Comparison of ENCODE assay signal across 10 mouse cellular contexts in genomic region chr12:56275556-56276242, GRCm38 (mm10).
A peak's percentile ranks its signal among the peaks of the same experiment; 100 is the strongest.
DNase-seq lines count a peak whose midpoint lies in the region; ATAC-seq lines count a peak whose summit lies in the region.
"Had no signal": no experiment of that assay in that cellular context is flagged by ENCODE, and none has a peak within 500 bp of the region (broad histone marks: within the 10 kb centered on the region; RNA-seq: fewer than 3 reads in every experiment).

No protein-coding gene starts in this region.

- no peak overlapping the region for H3K27ac ChIP-seq in heart, embryonic 12.5 days (ENCODE audit: poor library complexity, severe bottlenecking)
- H3K27ac ChIP-seq in midbrain, embryonic 16.5 days (ENCODE audit: low read length) = no peak overlapping the region
- no peak overlapping the region for H3K27ac ChIP-seq in forebrain, embryonic 14.5 days (ENCODE audit: low read depth, low read length)
- H3K27ac ChIP-seq: embryonic facial prominence, embryonic 15.5 days had no signal

- no peaks in the 10 kb centered on the region for H3K4me1 ChIP-seq in heart, embryonic 12.5 days (replicated peaks)
- H3K4me1 ChIP-seq in midbrain, embryonic 16.5 days (ENCODE audit: control insufficient read depth, insufficient read depth, low read length) = peaks cover 5% of the 10 kb centered on the region; the same call in 1 of the 2 replicates
- H3K4me1 ChIP-seq in forebrain, embryonic 14.5 days (ENCODE audit: control insufficient read depth, insufficient read depth, low read length) = no peaks in the 10 kb centered on the region
- H3K4me1 ChIP-seq: embryonic facial prominence, embryonic 15.5 days had no signal

- H3K9ac ChIP-seq in heart, embryonic 12.5 days = no peak overlapping the region
- peak overlapping the region; percentile 17; the same call in 1 of the 2 replicates for H3K9ac ChIP-seq in midbrain, embryonic 16.5 days (ENCODE audit: low read depth, low read length)
- no peak overlapping the region for H3K9ac ChIP-seq in forebrain, embryonic 14.5 days (ENCODE audit: low read length)
- H3K9ac ChIP-seq: embryonic facial prominence, embryonic 15.5 days had no signal

- no peak overlapping the region for H3K4me3 ChIP-seq in heart, embryonic 12.5 days
- H3K4me3 ChIP-seq in midbrain, embryonic 16.5 days (ENCODE audit: low read depth, low read length) = no peak overlapping the region
- H3K4me3 ChIP-seq in forebrain, embryonic 14.5 days (ENCODE audit: low read depth, low read length) = no peak overlapping the region
- H3K4me3 ChIP-seq: embryonic facial prominence, embryonic 15.5 days had no signal

- no peaks in the 10 kb centered on the region for H3K27me3 ChIP-seq in heart, embryonic 12.5 days (replicated peaks)
- no peaks in the 10 kb centered on the region for H3K27me3 ChIP-seq in midbrain, embryonic 16.5 days (ENCODE audit: control insufficient read depth, insufficient read depth, low read depth, low read length)
- no peaks in the 10 kb centered on the region for H3K27me3 ChIP-seq in forebrain, embryonic 14.5 days (replicated peaks; ENCODE audit: control insufficient read depth, insufficient read depth, low read length)
- H3K27me3 ChIP-seq: embryonic facial prominence, embryonic 15.5 days had no signal

- no peak for ATAC-seq in heart, embryonic 12.5 days (ENCODE audit: insufficient number of reproducible peaks, low FRiP score)
- peak; percentile 86 for ATAC-seq in midbrain, embryonic 16.5 days
- no peak for ATAC-seq in inflammation-experienced regulatory T-cells, adult 6 months
- no peak for ATAC-seq in forebrain, embryonic 14.5 days

- no peaks in the 10 kb centered on the region for H3K9me3 ChIP-seq in heart, embryonic 12.5 days (replicated peaks)
- no peaks in the 10 kb centered on the region for H3K9me3 ChIP-seq in midbrain, embryonic 16.5 days (replicated peaks; ENCODE audit: control insufficient read depth, low read length, poor library complexity, severe bottlenecking)
- no peaks in the 10 kb centered on the region for H3K9me3 ChIP-seq in forebrain, embryonic 14.5 days (replicated peaks; ENCODE audit: control insufficient read depth, low read length)
- H3K9me3 ChIP-seq: embryonic facial prominence, embryonic 15.5 days had no signal

- peak overlapping the region; percentile 6; the same call in 1 of the 2 replicates for H3K4me2 ChIP-seq in heart, embryonic 12.5 days
- peak overlapping the region; percentile 27 for H3K4me2 ChIP-seq in midbrain, embryonic 16.5 days (ENCODE audit: low read length)
- H3K4me2 ChIP-seq in forebrain, embryonic 14.5 days (ENCODE audit: low read length) = no peak overlapping the region
- H3K4me2 ChIP-seq: embryonic facial prominence, embryonic 15.5 days had no signal

- 58% methylated on average over 17 of the region's 17 CpGs for WGBS in heart, embryonic 12.5 days
- WGBS in midbrain, embryonic 16.5 days = 26% methylated on average over 17 of the region's 17 CpGs
- 33% methylated on average over 17 of the region's 17 CpGs for WGBS in forebrain, embryonic 14.5 days

- no peaks in the 10 kb centered on the region for H3K36me3 ChIP-seq in heart, embryonic 12.5 days
- H3K36me3 ChIP-seq in midbrain, embryonic 16.5 days (ENCODE audit: control insufficient read depth, insufficient read depth, low read length) = no peaks in the 10 kb centered on the region
- no peaks in the 10 kb centered on the region for H3K36me3 ChIP-seq in forebrain, embryonic 14.5 days (ENCODE audit: control insufficient read depth, insufficient read depth, low read length)
- H3K36me3 ChIP-seq: embryonic facial prominence, embryonic 15.5 days had no signal

- no peak for DNase-seq in heart, postnatal 4 days
- DNase-seq in brain, adult 2 months (ENCODE audit: low read depth, low spot score) = peak; percentile 95
- peak; percentile 54 for DNase-seq in layer of hippocampus, adult 9-11 months
- DNase-seq in gastrocnemius, postnatal 10 days = no peak
- no peak for DNase-seq in forebrain, embryonic 14.5 days (ENCODE audit: low spot score)
- DNase-seq: heart, postnatal 10 days had no signal

Comparison
In these comparisons a context has a peak if more than half of its experiments do, and no peak if none do; other contexts are left out.
1. DNase-seq: peak in brain, adult 2 months (single experiment) and layer of hippocampus, adult 9-11 months (single experiment); none in heart, postnatal 4 days (single experiment), gastrocnemius, postnatal 10 days (single experiment) and forebrain, embryonic 14.5 days (single experiment).